Mouse (Mus musculus): ENCODE measurements around the gene Spdye4a.

- TF ChIP-seq HCFC1 (IDR thresholded peaks at IDR 0.05; ENCODE audit: borderline replicate concordance, insufficient read depth, low read length): no peak
- no peak for TF ChIP-seq ZNF384 (IDR thresholded peaks at IDR 0.05; ENCODE audit: low read depth, low read length)
- TF ChIP-seq ZC3H11A (IDR thresholded peaks at IDR 0.05; ENCODE audit: borderline replicate concordance, low read depth, low read length): no peak
- TF ChIP-seq MAFK (IDR thresholded peaks at IDR 0.05; ENCODE audit: insufficient read depth, low read depth, low read length): no peak
- no peak for TF ChIP-seq CHD2 (IDR thresholded peaks at IDR 0.05; ENCODE audit: low read depth, low read length)
Observed at GRCm38 (mm10) chr5:143268985-143269362, 42.3 kb upstream of the Spdye4a start.
